Mouse (Mus musculus) G1E (cell line): Measurements from ENCODE around the gene Hsf2bp. TPM values are rescaled to one million over a fixed set of nuclear protein-coding genes. Genes with fewer than 3 reads are reported as not detected.

ENCODE experiments used
- ATAC-seq: 2 replicates; pipeline ENCODE4 v1.8.0; 2016; ENCODE audit warnings: mild to moderate bottlenecking; ENCODE audit not compliant: insufficient number of reproducible peaks, poor library complexity, low FRiP score, severe bottlenecking; ENCODE audit errors: extremely low read depth
- DNase-seq: peaks from one replicate; pipeline ENCODE4 v3.0.0; 2012; ENCODE audit warnings: low spot score
- H3K27me3 ChIP-seq: 2 replicates; pipeline ENCODE4 v1.6.1; 2012; ENCODE audit warnings: mild to moderate bottlenecking, low read length, inconsistent platforms; ENCODE audit not compliant: insufficient read depth
- H3K36me3 ChIP-seq: replicated peaks from 2 replicates; pipeline ENCODE3; 2012; ENCODE audit warnings: mild to moderate bottlenecking, inconsistent platforms
- H3K4me1 ChIP-seq: 2 replicates; pipeline ENCODE4 v1.6.1; 2012; ENCODE audit warnings: low read depth, low read length, inconsistent platforms, mixed read lengths; ENCODE audit not compliant: insufficient read depth
- H3K4me3 ChIP-seq: 2 replicates; pipeline ENCODE4 v1.5.1; 2012; ENCODE audit warnings: low read depth, mild to moderate bottlenecking, inconsistent platforms, low read length, moderate library complexity, mixed read lengths
- H3K9me3 ChIP-seq: replicated peaks from 2 replicates; pipeline ENCODE4 v1.6.1; 2012; ENCODE audit warnings: inconsistent platforms
- CTCF ChIP-seq: IDR thresholded peaks from 2 replicates; pipeline ENCODE4 v1.5.1; 2012; ENCODE audit warnings: low read depth, low read length, inconsistent platforms, mixed read lengths
- GATA1 ChIP-seq: IDR thresholded peaks from 2 replicates; pipeline ENCODE4 v1.6.1; 2012; ENCODE audit warnings: borderline replicate concordance, low read length, inconsistent platforms, mixed read lengths
- GATA2 ChIP-seq: IDR thresholded peaks from 2 replicates; pipeline ENCODE4 v1.6.1; 2012; ENCODE audit warnings: low read depth, low read length, inconsistent platforms, borderline replicate concordance
- POLR2AphosphoS5 ChIP-seq: IDR thresholded peaks from 2 replicates; pipeline ENCODE4 v1.6.1; 2012; ENCODE audit warnings: low read depth, low read length, inconsistent platforms; ENCODE audit not compliant: insufficient replicate concordance
- TAL1 ChIP-seq: conservative IDR thresholded peaks from 2 replicates; pipeline ENCODE4 v1.6.1; 2012; ENCODE audit warnings: low read depth, low read length, inconsistent platforms, mixed read lengths
- polyA plus RNA-seq: library from polyadenylated mRNA; stranded (reverse); fragments of >175 nt; gene quantifications from 2 replicates; pipeline ENCODE4 v1.2.3, GENCODE M21; 2012
- total RNA-seq, 2 experiments: library from RNA; stranded (forward) in 1 of 2; stranded (reverse) in 1 of 2; fragments of 200-1000 nt in 1 of 2; fragments of >200 nt in 1 of 2; fragmentation: Nextera tagmentation in 1 of 2; gene quantifications; 2 replicates each; pipeline ENCODE4 v1.2.3; 2014 to 2017

Hsf2bp gene
- total and polyA plus RNA-seq, 3 experiments, result not detected

DNA sequence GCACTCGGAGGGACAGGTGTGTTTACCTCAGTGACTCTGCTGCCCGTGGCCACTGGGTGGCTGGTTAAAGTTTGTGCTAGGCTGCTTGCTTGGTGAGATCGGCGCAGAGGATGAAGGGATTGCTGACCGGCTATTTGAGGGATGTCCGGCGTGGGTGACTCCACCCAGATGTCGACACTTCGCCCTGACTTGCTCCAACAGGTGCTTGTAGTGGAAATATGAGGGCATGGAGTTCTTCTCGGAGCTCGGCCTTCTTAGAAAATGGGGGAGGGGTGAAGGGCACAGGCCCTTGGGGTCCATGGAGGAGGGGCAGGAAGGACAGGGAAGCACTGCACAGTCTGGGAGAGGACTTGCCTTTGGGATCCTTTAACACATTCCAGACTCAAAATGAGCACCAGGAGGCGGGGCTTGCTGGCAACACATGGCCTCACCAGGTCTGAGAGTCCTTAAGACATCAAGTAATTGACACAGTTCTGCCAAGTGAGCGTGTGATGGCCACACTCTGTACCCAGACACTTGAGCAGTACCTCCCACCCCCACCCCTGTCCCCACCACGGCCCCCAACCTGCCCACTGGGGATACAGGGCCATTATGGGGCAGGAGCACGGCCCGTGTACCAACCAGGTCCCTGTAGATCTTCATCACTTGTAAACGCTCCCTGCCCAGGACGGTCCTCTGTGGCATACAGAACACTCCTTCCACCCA lies 120.2 kb downstream of the Hsf2bp start:
- Histone ChIP-seq H3K27me3 (peaks cover 9% of the 10 kb centered on the region; the same call in 1 of the 2 replicates), H3K36me3 (no peaks in the 10 kb centered on the region), H3K4me1 (no peaks in the 10 kb centered on the region), H3K4me3 (no peak overlapping the region), H3K9me3 (no peaks in the 10 kb centered on the region)
- TF ChIP-seq GATA2 (no peak), GATA1 (no peak), CTCF (no peak), TAL1 (no peak), POLR2AphosphoS5 (no peak)
- ATAC-seq, result no peak
- no peak for DNase-seq

DNA sequence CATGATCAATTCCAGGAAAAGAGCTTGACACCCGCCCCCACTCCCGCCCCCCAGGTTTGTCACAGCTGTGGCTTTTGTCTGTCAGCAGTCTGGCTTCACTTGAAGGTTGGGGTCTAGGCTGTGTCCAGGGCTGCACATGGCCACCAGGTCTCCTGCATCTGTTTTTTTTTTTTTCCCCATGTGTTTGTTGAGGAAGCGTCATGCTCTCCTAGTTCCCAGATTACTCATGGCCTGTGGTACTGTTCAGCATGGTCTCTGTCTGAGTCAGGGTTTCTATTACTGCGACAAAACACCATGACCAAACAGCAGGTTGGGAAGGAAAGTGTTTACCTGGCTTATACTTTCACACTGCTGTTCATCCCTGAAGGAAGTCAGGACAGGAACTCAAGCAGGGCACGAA lies 121.8 kb downstream of the Hsf2bp start:
- DNase-seq (no peak), ATAC-seq (no peak)
- H3K27me3 ChIP-seq, result peaks cover 9% of the 10 kb centered on the region; the same call in 1 of the 2 replicates
- H3K4me1 ChIP-seq, result no peaks in the 10 kb centered on the region
- no peaks in the 10 kb centered on the region for H3K9me3 ChIP-seq
- no peak overlapping the region for H3K4me3 ChIP-seq
- no peak for TF ChIP-seq GATA1
- no peaks in the 10 kb centered on the region for H3K36me3 ChIP-seq

DNA sequence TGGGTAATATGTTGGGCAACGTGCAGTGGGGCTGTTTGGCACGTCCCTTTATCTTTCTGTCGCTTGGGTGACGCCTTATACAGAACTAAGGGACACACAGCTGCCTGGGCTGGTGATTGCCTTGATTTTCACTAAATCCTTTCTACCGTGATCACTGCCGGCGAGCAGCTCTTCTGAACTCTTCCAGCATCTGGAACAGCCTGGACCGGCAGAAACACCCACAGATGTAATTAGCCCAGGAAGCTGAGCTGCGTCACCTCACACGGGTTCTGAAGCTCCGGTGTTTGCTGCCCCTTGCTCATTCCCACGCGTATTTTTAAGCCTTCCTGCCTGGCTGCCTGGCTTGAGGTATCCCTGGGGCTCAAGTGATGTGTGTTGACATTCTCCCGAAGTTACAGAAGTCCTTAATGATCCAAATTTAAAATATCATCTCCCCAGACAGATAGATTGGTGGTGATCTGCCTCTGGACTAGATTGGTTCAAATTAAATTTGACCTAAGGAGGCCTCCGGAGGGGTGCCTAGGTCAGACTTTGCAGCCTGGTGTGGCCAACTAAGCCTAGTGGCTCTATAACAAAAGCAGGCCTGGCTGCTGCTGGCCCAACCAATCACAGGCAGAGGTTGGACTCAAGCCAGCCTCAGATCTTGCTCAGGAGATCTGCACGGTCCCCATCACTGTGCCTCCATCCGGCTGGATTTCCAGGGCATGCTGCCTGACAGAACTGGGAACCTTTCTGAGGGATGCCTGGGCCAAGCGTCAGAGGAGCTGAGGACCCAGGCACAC lies 123.1 kb downstream of the Hsf2bp start:
- Histone ChIP-seq H3K9me3 (no peaks in the 10 kb centered on the region), H3K4me1 (no peaks in the 10 kb centered on the region), H3K36me3 (no peaks in the 10 kb centered on the region), H3K27me3 (peaks cover 7% of the 10 kb centered on the region; the same call in 1 of the 2 replicates), H3K4me3 (no peak overlapping the region)
- ATAC-seq (no peak), DNase-seq (no peak)
- TF ChIP-seq GATA2 (no peak), POLR2AphosphoS5 (no peak), GATA1 (no peak), TAL1 (no peak), CTCF (no peak)

DNA sequence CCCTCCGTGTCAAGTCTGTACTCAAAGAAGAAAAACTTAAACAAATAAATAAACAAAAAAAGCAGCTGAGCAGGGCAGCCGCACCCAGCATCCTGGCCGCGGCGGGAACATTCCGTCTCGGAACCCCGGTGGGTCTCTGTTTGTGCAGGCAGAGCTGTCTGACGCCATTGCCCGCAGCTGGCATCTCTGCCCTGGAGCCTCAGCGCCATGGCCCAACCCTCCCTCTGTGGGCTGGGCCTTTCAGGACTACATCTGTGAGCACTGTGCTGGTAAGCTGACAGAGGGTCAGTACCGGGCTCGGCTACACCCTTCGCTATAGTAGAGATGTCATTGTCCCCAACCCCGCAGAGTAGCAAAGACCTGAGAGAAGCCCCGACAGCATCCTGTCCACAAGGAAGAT lies 123.8 kb downstream of the Hsf2bp start:
- TF ChIP-seq TAL1 (no peak), POLR2AphosphoS5 (no peak), GATA2 (no peak), GATA1 (no peak), CTCF (no peak)
- H3K4me1 ChIP-seq, result no peaks in the 10 kb centered on the region
- ATAC-seq (no peak), DNase-seq (no peak)
- no peaks in the 10 kb centered on the region for H3K9me3 ChIP-seq
- H3K4me3 ChIP-seq, result no peak overlapping the region
- H3K27me3 ChIP-seq, result peaks cover 7% of the 10 kb centered on the region; the same call in 1 of the 2 replicates
- no peaks in the 10 kb centered on the region for H3K36me3 ChIP-seq

- H3K4me3 ChIP-seq, result no peak overlapping the region
- no peaks in the 10 kb centered on the region for H3K4me1 ChIP-seq
- ATAC-seq, result no peak
- TF ChIP-seq TAL1, result no peak
- TF ChIP-seq CTCF, result no peak
- TF ChIP-seq GATA2, result no peak
- TF ChIP-seq GATA1, result no peak
- no peak for TF ChIP-seq POLR2AphosphoS5
- no peaks in the 10 kb centered on the region; the same call in 1 of the 2 replicates for H3K27me3 ChIP-seq
- DNase-seq, result no peak
- no peaks in the 10 kb centered on the region for H3K9me3 ChIP-seq
- no peaks in the 10 kb centered on the region for H3K36me3 ChIP-seq
Observed at GRCm38 (mm10) chr17:31908966-31909365, 127.2 kb downstream of the Hsf2bp start.

DNA sequence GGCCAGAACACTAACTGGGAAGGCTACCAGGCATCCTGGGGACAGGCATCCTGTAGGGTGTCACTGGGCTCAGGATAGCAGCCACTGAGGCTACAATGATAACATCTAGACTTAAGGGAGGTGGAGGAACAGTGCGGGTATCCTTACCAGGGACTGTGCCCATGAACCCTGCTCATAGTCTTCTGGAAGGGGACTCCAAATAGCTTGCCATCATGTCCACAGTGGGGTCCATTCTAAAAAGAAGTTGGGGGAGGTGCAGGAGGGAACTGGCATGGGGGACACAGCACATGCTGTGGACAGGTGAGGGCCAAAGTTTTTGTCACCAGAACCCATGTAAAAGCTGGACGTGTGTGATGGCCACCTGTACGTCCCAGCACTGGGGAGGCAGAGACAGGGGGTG lies 129.7 kb downstream of the Hsf2bp start:
- H3K9me3 ChIP-seq, result no peaks in the 10 kb centered on the region
- H3K4me1 ChIP-seq, result no peaks in the 10 kb centered on the region
- no peaks in the 10 kb centered on the region for H3K36me3 ChIP-seq
- ATAC-seq (no peak), DNase-seq (no peak)
- H3K4me3 ChIP-seq, result no peak overlapping the region
- no peak for TF ChIP-seq POLR2AphosphoS5
- no peak for TF ChIP-seq CTCF
- TF ChIP-seq GATA2, result no peak
- TF ChIP-seq TAL1, result no peak
- TF ChIP-seq GATA1, result no peak
- H3K27me3 ChIP-seq, result peaks cover 3% of the 10 kb centered on the region; the same call in 1 of the 2 replicates
